Mouse (Mus musculus): ENCODE results near the gene Ggt1.

The Ggt1 gene

DNA sequence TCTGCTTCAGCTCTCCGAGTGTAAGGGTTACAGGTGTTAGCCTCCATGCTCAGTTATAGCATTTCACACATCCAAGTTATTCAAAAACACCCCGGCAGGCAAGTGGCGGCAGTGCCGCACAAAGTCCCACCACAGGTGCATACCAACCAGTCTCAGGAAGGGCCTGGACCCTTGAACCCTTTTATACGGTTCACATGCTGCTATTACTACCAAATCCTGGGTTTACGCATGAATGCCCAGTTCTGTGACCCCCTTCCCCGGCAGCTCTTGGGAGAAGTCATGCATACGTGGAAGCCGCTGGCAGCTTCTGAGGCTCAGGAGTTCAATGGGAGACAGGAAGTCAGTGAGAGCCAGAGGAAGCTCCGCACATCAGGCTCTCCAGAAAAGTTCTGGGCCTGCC is 11.8 kb downstream of the Ggt1 start:
- DNase-seq (ENCODE audit: low read depth), result no peak

DNA sequence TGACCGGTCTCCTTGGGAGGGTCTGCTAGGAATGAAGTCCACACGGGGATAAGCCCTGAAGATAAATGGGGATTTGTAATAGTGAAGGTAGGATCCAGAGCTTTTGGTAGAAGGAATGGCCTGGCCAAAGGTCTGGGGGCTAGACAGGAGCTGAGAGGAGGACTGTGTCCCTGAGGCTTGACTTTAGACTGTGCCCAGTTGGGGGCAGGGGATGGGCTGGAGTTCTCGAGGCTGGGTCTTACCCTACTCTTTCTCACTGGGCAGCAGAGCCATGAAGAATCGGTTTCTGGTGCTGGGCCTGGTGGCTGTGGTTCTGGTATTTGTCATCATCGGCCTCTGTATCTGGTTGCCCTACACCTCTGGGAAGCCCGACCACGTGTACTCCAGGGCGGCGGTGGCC is 12.6 kb downstream of the Ggt1 start:
- no peak for DNase-seq (ENCODE audit: low read depth)

DNA sequence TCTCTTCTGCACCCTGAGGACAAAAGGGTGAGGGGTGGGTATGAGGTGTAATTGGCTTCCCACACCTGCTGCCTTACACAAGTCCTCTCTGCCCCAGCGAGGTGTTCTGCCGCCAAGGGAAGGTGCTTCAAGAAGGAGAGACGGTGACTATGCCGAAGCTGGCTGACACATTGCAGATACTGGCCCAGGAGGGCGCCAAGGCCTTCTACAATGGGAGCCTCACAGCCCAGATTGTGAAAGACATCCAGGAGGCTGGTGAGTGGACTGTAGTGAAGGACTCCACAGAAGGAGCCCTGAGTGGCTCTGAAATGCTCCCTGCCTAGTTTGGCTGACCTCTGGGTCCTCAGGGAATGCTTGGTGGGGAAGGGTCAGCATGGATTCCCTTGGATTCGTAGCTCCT is 17.7 kb downstream of the Ggt1 start:
- no peak for DNase-seq (ENCODE audit: low read depth)

DNA sequence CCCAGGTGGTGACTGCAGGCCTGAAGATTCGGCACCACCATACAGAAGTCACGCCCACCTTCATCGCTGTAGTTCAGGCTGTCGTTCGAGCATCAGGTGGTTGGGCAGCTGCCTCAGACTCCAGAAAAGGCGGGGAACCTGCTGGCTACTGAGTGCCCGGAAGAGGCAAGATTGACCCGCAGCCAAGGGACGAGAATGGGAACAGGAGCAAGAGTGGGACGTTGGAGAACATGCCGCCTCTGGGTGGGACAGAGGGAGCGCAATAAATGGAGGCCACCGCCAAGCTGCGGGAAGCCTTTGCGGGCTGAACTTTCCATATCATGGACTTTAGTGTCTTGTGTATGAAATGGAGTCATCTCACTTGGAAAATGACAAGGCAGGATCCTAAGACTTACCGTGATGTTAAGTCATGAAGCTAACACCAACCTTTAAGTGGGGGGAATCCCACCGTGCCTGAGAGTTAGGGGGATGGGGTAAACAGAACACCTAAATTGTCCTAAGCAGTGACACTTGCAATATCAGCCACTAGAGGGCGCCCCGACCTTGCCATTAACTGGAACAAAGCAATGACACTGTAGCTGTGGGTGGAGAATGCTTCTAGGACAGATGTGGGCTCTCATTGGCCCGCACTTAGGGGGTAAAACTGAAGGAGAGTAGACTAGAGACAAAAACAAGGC is 24.6 kb downstream of the Ggt1 start:
- peak; percentile 92 for DNase-seq (ENCODE audit: low read depth)

DNA sequence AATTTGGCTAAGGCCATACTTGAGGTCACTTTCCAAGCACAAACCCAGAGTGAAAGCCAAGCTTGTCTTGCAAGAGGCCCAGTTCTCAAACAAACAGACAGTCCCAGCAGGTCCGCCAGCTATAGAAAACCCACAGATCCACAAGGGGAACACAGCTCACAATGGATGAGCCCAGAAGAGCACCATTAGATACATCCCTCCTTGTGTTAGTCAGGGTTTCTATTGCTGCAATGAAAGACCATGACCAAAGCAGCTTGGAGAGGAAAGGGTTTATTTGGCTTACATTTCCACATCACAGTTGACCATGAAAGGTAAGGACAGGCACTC is 25.1 kb downstream of the Ggt1 start:
- no peak for DNase-seq (ENCODE audit: low read depth)

DNA sequence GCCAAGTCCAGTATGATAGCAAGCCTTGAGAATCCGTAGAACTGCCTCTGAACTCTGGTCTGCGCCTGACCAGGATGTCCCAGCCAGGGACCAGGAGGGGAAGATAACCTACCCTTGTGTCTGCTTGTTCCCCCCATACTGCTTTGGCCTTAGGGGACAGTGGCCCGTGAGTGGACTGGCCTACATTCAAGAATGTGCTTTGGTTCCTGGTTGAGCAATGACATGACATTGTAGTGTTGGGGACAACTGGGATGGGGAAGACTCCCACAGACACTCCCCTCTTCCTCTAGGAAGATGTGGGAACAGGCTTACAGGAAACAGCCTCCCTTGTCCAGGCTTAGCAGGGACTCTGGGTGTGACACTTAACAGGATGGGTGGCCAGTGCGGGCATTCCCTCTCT is 26.4 kb downstream of the Ggt1 start:
- DNase-seq (ENCODE audit: low read depth), result no peak

DNA sequence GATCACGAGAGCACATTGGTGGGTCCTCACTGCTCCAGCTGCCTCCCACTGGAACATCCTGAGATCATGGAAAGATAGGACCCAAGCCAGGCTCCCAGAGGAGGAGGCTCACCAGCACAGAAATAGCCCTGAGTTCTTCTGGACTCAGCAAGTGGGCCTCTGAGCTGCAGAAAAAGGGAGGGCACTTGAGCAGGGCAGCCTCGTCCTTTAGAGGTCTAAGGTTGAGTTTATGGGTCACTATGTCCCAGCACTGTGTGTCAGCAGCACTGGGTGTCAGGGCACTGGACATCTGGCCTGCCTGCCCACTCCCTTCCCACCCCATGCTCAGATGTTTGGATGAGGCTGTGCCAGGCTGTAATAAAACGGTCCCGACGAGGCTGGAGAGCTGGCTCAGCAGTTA is 26.9 kb downstream of the Ggt1 start:
- no peak for DNase-seq (ENCODE audit: low read depth)

DNA sequence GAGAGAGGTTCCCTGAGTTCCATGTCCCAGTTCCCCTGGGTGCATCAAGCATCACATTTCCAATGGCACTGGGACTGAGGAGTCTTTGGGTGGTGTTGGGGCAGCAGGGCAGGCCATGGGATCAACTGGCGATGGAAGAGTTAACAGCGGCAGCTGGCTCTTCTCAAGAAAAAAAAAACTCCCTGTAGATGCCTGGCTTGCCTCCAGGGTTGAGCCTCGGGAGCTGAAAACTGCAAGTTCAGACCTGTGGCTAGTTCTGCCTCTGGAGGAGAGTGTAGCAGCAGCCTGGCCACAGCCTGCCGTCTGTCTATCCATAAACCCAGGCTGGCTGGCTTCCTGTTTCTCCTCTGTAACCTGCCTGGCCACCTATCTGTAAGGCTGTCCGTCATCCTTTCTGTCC is 27.7 kb downstream of the Ggt1 start, which contains the start of gene Ggt5:
Ggt5 (plus strand) TSS at position 212 of the 400 bp plus-strand sequence.
- peak; percentile 64 for DNase-seq (ENCODE audit: low read depth)

DNA sequence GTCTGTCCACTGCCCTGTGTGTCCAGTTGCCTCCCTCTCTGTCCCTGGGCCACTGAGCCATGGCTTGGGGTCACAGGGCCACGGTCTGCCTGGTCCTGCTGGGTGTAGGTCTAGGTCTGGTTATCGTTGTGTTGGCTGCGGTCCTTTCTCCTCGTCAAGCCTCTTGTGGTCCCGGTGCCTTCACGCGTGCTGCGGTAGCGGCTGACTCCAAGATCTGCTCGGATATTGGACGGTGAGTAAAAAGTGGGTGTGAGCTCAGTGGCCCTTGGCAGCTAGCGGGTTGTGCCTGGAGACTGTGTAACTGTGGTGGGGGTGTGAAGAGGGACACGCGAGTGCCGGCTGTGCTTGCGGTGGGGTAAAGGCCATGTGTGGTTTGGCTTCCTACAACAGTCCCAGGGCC is 28.2 kb downstream of the Ggt1 start:
- DNase-seq (ENCODE audit: low read depth), result no peak

DNA sequence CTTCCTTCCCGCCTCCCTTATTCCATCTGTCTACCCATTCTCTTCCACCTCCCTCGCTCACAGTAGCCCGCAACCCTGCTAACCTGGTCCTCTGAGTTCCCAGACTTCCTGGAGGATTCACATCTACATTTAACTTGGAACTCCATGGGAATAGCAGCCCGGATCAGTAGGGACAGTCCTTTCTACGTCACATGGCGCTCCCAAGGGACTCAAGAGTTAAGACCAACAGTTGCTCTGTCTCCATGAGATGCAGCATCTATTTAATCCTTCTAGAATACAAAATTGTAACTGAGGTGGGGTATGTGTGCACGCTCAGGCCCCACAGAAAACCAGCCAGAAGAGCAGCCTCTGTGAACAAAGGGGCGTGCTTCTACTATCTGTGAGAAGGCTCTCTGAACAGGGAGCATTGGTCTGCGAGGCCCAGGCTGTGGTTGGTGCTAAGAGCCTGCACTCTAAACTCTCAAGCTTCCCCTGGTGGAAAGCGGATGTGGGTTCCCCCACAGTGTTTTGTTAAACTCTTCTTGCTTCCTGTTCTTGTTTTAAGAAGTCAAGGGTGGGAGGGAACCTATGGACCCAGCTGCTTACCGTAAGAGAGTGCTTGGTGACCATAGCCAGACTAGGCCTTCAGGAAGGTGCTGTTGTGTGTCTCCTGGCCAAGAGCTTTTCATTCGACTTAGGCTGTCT is 29.9 kb downstream of the Ggt1 start:
- DNase-seq (ENCODE audit: low read depth), result no peak

DNA sequence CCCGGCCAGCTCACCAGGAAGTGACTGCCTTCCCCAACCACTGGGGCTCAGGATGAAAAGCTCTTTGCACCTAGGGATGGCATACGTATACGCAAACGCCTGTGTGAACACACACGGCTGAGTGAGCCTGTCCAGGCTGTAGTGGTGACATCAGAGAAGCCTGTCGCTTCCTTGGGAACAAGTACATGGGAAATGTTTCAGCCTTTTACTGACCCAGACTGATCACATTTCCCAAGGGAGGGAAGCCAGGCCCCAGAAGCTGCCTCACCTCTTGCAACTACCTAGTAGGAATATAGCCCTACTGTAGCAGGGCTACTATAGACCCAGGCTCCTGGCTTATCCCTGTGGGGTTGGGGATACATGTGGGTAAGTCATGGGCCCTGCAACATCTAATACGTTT is 31.2 kb downstream of the Ggt1 start:
- no peak for DNase-seq (ENCODE audit: low read depth)

DNA sequence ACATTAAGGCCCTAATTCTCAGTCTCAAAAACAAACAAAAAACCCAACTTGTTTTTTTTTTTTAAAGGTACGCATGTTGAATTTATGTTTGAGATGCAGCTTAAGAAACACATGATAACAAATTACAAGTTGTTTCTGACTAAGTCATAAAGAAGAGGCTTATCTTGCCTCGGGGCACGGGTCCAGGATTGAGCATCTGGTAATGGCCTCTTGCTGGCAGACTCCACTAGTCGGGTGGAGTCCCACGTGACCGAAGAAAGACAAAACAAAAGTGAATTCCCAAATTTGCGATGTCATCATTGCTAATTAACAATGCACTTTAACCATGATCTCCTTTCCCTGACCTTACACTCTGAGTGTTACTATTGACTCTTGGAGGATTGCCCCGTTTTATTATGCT is 34.6 kb downstream of the Ggt1 start:
- DNase-seq (ENCODE audit: low read depth), result peak; percentile 66

DNA sequence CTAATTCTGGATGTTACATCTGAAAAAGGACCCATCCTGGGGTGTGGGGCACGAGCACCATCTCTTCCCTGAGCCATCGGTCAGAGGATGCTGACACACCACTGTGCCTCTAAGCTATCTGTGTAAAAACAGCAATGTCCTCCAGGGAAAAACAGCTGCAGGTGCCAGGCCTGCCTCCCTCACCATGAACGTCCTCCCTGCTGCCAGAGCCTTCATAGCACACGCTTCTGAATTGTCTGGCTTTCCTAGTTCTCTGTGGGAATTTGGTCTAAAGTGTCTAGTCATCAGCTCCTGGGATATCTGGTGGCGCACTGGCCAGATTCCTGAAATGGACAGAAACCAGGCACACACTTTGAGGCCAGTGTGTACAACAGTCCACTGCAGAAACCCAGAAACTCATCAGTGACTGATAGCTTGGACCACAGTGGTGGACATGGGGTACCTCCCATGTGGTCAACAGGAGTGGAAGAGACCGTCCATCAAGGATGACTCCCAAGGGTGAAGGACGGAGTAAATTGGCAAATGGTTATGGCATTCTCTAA is 38.9 kb downstream of the Ggt1 start:
- DNase-seq (ENCODE audit: low read depth), result no peak

DNA sequence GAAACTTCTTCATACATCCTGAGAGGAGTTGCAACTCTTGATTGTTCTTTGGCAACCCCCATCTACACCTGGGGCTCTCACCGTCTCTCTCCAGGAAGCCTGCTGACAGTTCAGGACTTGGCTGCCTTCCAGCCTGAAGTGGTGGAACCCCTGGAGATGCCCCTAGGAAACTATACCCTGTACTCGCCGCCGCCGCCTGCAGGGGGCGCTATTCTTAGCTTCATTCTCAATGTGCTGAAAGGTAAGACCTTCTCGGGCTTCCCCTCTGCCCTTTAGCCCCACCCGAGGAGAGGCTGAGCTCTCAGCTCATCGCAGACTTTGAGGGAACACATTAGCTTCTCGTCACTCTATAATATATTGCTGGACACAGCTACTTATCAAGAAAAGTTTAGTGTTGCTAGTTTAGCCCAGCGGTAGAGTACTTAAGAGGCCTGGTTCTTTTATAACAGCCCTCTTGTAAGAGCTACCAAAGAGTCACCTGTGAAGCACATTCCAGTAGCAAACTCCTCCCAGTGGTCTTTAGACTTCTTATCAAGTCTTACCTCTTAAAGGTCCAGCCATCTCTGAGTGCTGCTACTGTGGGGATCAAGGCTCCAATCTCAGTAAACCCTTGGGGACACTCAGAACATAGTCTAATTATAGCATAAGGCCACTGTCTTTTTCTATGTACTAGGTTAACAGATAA is 43.9 kb downstream of the Ggt1 start:
- no peak for DNase-seq (ENCODE audit: low read depth)

DNA sequence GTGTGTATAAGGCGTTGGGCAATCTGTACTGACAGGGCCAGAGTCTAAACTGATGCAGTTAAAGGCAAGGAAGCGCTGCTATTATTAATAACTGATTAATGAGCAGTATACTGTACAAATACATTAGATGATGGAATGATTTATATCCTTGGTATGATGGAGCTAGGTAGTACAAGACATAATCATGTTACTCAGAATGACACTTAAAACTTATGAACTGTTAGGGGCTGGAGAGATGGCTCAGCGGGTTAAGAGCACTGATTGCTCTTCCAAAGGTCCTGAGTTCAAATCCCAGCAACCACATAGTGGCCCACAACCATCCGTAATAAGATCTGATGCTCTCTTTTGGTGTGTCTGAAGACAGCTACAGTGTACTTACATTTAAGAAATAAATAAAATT is 45.8 kb downstream of the Ggt1 start:
- DNase-seq (ENCODE audit: low read depth), result no peak

DNA sequence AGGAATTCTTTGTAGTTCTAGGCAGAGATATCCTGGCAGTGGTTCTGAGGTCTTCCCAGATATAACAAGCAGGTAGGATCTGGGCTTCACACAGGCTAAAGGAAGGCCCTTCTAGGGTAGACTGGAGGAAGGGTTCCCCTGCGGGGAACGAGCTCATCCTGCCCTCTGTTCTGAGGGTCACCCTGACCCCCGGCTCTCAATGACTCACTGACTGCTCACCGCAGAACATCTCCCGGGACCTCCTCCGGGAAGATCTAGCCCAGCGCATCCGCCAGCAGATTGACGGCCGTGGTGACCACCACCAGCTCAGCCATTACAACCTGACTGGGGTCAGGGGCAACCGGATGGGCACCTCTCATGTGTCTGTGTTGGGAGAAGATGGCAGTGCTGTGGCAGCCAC is 47.6 kb downstream of the Ggt1 start:
- DNase-seq (ENCODE audit: low read depth), result no peak

DNA sequence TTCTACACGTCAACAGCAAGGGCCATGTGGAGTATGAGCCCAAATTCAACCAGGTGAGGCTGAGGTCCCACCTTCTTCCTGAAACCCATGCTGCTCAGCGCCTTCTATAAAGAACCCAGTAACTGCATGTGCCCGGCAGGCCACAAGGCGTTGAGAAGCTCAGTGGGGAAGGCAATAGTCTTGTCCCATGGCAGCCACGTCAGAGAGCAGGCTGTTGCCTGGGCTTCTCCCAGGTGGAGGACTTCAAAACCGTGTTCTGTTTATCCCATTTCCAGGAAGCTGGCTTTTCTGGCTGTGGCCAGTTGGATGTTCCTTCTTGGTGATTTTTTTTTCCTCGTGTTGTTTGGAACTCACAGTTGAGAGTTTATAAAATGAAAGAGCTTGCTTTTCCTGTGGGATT is 49.1 kb downstream of the Ggt1 start:
- DNase-seq (ENCODE audit: low read depth), result no peak

DNA sequence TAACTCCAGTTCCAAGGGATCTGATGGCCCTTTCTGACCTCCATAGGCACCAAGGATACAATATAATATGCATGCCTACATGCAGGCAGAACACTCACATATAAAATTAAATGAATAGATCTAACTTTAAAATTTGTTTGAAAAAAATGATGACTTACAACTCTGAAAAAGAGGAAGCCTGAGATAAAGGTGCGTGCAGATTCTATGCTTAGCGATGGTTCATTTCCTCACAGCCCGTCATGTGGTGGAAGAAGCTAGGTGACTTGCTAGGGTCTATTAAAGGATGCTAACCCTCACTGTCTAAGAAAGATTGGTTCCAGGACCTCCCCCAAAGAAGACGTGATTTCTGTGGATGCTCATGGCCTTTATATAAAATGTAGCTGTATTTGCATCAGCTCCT is 54.6 kb downstream of the Ggt1 start:
- DNase-seq (ENCODE audit: low read depth), result no peak

DNA sequence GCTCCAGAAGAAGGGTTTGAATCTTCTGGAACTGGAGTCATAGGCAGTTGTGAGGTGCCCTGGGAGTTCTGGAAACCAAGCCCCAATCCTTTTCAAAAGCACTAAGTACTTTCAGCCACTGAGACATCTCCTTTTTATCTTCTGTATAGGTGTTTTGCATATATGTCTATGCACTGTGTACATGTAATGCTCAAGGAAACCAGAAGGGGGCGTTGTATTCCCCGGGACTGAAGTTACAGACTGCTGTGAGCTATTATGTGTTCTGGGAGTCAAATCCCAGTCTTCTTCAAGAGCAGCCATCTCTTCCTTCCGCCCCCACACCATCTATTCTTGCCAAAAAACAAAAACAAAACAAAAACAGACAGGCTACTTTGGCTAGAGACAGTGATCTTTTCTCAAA is 59.4 kb downstream of the Ggt1 start:
- DNase-seq (ENCODE audit: low read depth), result no peak

DNA sequence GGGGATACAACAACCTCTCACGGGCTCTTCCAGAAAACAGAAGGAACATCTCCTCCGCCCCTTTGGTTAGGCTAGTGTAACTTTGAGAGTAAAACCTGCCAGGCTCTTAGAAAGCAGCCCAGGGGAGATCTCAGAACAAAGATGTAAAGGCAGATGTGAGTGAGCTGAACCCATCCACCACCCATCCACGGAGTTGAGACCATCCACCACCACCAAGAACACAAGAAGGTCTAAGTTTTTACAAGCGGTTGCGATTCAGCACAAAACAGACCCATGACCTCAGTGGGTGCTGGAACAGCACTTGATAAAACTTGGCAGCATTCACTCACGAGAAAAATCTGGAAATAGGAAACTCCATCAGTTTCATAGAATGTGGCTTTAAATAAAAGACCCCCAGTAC is 64.5 kb downstream of the Ggt1 start:
- DNase-seq (ENCODE audit: low read depth), result no peak

DNA sequence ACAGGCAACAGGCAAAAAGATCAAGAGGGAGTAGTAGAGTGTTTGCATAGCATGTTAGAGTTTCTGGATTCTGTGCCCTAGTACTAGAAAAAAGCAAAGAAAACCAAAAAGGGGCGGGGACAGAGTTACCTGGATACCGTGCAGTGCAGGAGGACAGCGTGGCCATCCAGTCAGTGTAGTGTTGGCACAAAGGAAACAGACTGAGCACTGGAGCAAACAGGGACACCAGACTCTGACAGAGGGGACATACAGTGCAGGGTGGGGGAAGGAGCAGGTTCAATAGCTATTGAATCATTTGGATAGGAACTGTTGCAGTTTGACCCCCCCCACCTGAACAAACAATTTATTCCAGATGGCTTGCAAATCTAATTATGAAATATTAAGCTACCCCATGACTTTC is 65.6 kb downstream of the Ggt1 start:
- DNase-seq (ENCODE audit: low read depth), result no peak

DNA sequence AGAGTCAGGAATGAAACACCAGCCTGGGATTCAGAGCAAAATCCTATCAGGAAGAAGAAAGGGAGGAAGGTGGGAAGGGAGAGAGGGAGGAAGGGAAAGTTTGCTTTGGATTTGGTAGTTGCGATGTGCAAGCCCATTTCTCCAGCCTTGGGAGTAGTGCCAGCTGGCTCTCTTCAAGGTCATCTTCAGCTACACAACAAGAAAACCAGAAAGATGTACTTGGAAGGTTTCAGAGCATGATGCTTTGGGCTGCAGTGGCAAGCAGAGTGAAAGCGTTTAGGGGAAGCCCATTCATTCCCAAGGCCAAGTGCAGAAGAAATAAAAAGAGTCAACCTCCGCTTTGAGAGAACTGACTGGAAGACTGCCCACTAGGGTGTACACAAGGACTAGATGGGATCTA is 66.1 kb downstream of the Ggt1 start:
- peak; percentile 49 for DNase-seq (ENCODE audit: low read depth)

DNA sequence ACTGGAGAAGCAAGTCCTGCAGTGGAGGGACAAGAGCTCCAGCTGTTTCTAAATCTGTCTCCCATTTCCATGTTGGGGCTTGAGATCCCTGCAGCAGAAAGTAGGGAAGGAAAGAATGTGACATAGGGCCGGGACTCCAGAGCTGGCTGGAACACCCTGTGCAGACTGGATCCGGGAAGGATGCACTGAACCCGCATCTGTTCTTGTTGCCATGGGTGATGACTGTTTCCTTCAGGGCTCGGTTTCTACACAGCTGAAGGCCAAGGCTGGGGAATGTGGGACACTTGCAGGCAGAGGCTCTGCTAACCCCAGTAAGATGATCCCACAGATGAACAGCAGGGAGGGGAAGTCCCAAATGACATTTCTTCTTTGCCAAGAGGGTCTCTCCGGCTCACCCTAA is 71.2 kb downstream of the Ggt1 start:
- DNase-seq (ENCODE audit: low read depth), result peak; percentile 56
